Mouse (Mus musculus) heart, postnatal 25 days (tissue): ENCODE data around the gene Smpd1. TPM values are rescaled to one million over a fixed set of nuclear protein-coding genes. Genes with fewer than 3 reads are reported as not detected.

ENCODE experiments used
- DNase-seq: peaks from one replicate; pipeline ENCODE4 v3.0.0; 2022; ENCODE audit warnings: low spot score
- intact Hi-C: fragments of 180-260 bp; cut with DNase I; formaldehyde crosslinking; loops from one replicate; pipeline ENCODE4 v1.15.1; 2025
- total RNA-seq, 2 experiments: library from RNA; stranded (reverse); gene quantifications; 2 replicates each; pipeline ENCODE4 v1.2.3; 2021

Smpd1 gene
- total RNA-seq, 2 experiments from 2014 or later, result 155 to 156 TPM

DNA sequence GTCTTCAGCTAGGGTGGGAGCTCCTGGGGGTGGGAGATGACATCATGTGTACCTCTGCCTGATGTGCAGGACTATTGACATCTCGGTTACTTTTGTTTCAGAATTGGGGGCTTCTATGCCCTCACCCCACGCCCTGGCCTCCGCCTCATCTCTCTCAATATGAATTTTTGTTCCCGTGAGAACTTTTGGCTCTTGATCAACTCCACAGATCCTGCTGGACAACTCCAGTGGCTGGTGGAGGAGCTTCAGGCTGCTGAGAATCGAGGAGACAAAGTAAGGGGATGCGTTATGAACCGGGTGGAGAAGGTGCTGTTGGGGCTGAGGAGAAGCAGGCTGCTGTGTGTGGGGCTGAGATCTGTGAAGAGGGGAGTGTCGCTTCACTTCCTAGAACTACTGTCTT is 2.2 kb downstream of the Smpd1 start:
- intact Hi-C loops, result no loop called here
- DNase-seq, result no peak

DNA sequence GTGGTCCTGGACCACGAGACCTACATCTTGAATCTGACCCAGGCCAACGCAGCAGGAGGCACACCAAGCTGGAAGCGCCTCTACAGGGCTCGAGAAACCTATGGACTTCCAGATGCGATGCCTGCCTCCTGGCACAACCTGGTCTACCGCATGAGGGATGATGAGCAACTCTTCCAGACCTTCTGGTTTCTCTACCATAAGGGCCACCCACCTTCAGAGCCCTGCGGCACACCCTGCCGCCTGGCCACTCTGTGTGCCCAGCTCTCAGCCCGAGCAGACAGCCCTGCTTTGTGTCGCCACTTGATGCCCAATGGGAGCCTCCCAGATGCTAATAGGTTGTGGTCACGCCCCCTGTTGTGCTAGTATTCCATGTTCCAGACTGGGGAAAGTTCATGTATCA is 3.5 kb downstream of the Smpd1 start:
- no peak for DNase-seq
- intact Hi-C loops, result no loop called here

DNA sequence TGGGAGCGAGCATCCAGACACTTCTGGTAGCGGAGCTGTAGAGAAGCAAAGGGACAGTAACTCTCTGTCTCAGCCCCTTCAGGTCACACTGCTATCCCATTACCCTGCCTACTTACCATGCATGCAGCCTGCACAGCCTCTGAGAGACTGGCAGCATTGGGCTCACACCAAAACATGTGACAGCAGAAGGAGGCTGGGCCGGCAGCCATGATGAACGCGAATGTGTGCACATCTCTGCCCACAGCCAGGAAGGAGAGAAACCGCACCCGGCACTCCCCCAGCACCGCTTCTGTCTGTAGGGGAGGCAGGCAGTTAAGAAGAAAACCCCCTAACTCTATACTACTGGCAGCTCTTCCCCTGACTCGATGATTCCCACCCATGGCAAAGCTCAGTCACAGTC is 4.9 kb downstream of the Smpd1 start:
- no peak for DNase-seq
- intact Hi-C loops, result no loop called here

DNA sequence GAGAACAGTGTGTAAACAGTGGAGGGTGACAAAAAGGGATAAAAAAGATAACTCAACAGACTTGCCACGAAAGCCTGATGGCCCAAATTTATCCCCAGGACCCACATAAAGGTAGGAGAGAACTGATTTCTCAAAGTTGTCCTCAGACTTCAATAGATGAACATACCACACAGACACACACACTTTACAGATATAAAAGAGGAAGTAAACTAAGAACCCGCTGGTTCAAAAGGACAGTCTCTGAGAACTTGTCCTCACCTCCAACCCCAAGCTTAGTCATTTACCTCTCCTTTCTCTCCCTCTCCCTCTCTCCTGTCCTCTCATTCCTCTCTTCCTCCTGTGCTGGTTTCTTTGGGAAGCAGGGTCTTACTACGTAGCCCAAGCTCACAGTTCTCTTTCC is 8.2 kb downstream of the Smpd1 start:
- no peak for DNase-seq
- intact Hi-C loops, result no loop called here

DNA sequence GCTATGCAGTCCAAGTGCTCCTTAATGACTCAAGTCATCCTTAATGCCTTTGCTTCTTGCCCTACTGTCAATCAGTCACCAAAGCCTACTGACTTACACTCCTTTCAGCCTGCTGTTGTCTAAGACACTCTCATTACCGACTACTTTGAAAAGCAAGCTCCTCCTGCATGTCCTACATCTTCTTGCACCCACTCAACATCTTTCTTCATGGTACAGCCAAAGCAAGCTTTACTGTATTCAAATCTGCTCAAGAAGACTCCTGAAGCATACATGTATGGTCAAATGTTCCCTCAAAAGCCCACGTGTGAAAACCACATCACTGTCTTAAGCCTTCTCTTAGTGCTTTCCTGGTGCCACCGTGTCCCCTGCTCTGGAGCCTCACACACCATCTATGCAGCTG is 9.2 kb downstream of the Smpd1 start:
- DNase-seq, result no peak
- intact Hi-C loops, result no loop called here

DNA sequence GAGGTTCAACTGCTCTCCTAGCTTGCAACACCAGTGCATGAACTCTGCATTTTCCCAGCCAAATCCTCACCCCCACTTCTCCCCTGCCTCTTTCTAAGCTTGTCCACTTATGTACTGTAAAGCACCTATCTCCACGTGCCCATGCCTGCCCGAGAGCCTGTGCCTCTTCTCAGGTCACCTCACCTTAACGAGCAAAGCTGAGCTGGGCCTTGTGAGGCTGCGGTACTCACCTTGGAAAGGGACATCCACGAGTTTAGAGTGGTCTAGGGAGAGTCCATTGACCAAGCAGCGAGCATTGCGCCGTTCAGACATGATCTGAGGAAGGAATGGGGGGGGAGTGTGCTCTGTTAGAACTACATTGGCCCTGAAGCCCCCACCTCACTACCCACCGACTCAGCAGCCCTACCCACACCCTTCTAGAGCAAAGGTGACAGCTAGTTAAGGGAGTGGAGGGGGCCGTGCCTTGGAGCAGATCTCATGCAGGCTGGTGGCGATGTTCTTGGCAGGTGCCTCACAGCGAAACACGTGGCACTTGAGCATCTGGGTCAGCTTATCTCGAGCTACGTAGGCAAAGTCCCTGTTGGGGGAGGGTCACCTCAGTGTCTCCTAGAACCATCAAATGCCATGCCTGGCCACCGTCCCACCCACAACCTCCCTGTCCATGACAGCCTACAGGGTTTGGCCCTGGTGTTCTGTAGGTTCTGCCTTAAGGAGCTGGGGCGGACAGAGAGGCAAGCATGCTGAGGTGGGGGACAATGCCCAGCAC is 11.1 kb downstream of the Smpd1 start:
- DNase-seq, result no peak
- intact Hi-C loops, result no loop called here

DNA sequence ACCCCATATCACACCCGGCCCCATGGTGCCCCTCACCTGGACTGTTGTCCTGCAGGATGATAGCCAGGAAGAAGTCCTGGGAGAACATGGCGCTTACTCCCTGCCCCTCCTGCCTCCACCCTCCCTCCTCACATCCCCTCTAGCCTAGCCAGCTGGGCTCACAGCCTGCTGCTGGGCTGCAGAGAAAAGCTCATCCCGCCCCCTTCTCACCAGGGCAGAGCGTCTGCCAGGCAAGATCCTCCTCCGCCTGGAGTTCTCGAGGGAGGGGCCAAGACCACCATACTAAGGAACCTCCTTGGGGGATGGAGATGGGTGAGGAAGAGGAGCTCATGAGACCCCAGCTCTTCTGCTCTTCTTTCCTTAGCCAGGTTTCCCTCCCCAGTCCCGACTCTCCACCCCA is 14.4 kb downstream of the Smpd1 start:
- intact Hi-C loops, result no loop called here
- no peak for DNase-seq

DNA sequence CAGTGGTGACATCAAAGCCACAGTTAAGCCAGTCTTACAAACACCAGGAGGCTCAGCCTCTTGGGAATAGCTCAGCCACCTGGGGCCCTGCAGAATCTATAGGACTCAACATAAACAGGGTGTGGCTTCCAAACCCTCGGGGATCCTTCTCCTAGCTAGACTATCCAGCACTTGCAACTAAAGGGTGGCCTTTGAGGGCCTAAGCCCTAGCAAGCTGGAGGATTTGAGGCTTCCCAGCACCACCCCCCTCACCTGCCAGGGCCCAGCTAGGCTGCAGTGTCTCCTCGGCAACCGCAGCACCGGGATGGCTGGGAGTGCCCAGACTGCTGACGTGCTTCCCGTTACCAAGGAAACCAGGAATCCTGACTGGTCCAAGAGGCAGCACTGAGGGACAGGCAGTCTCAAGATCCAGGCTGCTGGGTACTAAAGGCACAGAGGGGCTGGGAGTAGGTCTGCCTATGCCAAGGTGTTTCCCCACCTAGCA is 14.9 kb downstream of the Smpd1 start:
- no peak for DNase-seq
- intact Hi-C loops, result no loop called here

DNA sequence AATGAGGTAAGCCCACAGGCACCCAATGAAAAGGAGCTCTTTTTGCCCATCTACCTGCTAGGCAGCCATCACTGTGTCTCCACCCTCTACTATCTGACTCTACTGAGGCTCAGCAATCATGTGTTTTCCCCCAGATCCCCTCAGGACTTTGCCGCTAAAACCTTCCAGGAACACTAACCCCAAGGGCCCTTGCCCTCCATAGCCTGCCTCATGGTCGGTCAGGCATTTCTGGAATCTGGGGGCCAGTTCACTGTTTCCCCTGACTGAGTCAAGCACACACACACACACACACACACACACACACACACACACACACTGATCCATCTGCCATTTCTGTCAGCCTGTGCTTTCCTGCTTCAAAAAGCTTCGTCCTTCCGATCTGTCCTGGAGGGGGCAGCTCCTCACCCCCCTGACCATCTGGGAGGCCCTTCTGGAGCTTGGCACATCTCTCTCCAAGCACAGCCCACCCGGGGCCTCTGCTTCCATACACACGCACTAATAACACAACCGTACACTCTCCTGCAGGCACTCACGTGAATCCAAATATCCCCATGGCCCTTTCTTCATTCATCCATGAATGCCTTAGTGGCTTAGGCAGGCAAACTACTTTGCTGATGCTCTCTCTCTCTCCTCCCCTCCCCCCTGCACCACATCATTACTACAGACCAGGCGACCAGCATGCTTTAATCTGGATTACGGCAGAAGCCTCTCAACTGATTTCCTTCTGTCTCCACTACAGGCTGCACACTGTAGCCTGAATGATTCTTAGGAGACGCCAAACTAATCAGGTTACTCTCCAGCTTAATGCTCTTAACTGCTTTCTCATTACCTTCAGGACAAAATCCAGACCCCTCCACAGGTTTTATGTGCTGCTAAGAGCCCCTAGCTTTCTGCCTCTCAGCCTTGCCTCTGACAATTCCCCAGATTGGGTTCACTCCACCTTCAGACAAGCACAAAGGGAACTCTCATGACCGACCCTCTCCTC is 15.6 kb downstream of the Smpd1 start:
- no peak for DNase-seq
- intact Hi-C loops, result no loop called here

DNA sequence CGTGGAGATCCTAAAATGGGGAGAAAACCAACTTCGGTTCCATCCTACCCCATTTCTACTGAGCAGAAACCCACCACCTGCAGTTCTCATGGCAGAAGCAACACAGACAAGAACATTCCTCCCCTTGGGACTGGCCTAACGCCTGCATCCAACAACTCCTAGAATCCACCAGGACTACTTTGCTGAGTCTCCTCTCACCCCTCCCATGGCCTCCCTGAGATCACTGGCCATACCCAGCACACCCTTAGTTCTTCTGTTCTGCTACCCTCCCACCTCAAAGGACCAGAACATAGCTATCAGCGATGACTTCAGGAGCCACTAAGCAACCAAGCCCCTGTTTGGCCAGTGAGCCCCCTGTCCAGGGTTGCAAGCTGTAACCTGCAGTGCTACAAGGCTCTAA is 16.6 kb downstream of the Smpd1 start:
- DNase-seq, result no peak
- intact Hi-C loops, result no loop called here

DNA sequence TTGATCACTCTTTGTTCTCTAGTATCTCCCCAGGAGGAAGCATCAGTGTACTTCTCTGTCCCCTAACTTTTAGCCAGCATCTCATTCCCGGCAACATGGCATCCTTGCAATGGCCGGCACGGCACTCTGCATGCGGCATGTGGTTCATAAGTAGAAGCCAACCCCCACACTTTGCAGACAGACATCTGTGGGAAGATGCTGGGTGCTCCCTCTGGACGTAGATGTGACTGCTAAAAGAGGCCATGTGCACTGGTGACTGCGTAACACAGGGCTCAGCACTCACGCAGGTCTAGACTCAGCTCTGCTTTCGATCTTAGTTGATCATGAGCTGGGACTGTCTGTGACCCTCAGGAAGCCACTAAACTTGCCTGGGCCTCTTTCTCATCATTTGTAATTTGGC is 18.8 kb downstream of the Smpd1 start:
- no peak for DNase-seq
- intact Hi-C loops, result no loop called here

DNA sequence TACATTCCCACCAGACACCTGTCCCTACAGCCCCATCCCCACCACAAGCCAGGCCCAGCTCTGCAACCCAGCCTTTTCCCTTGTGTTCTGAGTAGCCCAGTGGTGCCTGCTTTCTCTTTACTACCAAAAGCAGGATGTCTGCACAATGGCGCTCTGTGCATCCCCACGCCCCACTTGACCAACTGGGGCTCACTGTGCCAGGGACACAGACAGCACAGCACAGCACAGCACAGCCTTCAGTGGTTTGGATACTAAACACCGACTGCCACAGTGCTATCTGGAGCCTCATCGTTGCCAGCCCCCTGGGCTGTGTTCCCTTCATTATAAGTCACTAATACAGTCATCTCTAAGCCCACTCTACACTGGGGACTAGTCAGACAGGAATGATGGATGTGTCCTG is 20.4 kb downstream of the Smpd1 start:
- no peak for DNase-seq
- intact Hi-C loops, result no loop called here

DNA sequence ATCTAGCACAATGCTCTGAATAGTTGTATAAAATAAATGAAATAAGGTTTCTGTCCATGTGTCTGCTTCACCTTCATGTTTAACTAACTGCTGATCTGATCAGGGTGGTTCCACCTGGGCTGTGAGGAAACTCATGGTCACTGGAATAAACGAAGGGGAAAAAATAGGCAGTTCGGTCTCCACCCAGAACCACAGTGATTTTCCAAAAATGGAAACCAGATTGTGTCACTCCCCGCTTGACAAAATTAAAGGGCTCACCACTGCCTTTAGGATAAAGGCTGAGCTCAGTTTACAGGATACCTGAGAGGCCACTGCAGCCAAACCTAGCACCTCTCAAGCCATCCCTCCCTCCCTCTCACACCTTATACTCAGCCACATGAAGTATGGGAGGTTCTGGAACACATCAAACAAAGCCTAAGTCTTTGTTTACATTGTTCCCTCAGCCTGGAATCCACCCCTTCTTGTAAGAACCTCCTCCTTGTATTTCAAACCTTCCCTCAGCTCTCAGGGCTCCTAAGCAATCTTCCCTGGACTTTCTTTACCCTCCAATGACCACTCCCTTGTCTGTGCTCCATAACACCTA is 22.1 kb downstream of the Smpd1 start:
- intact Hi-C loops, result no loop called here

DNA sequence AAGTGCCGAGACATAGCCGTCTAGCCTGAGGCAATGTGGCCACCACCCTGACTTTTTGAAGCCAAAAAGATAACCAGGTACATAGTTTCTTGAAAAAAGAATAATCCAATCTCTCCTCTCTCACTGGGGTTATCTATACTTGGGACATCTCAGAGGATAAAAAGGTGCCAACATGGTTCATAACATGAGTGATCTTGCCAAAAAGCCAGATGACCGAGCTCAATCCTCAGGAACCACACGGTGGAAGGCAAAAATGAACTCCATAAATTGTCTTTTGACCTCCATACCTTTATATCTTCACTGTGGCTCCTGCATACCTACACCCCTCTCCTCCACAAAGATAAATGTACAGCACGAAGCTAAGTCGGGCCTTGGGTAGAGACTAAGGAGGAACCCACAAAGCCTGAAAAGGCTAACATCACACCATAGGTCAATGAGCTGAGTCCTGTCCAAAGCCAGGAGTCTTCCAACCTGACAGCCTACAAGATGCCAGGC is 23.3 kb downstream of the Smpd1 start:
- intact Hi-C loops, result no loop called here
- DNase-seq, result no peak

More for the DNA sequence above, 22.1 kb downstream of the Smpd1 start:
- no peak for DNase-seq

DNA sequence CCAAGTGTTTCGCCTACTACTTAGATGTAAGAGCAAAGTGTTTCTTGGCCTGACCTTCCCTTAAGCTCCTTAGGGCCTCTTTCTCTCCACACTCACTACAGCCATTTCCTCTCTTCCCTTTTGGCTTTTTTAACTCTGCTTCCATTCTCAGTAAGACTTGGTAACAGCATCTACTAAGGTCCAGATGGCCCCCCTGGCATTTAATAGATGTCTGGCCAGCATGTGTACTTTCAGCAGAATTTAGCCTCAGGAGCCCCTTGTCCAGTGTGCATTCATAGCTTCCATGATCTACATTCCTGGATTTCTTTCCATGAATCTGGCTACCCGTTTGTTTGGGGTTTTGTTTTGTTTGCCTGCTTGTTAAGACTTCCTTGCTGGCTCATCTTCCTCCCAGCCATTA is 24.3 kb downstream of the Smpd1 start:
- intact Hi-C loops, result no loop called here

DNA sequence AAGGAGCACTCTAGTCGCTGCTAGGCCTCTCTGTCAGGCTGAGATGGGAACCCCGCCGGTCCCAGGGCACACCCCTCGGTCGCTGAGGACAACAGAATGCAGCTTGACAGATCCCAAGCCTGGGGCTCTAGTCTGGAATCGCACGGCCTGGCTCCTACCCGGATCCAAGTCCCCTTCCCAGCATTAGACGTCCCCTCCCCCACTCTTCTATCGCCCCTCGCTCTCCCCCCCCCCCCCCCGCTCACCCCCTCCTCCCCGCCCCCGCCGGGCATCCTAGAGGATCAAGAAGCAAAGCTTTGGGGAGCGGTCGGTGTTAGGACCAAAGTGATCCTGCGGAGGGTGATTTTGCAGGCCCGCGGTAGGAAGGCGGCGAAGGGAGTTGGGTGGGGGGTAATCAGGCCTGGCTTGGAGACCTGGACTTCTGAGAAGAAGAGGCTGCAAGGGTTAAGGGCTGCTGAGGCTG is 26.5 kb downstream of the Smpd1 start:
- intact Hi-C loops, result loop anchor here (1.0 kb wide), 1 partner anchor 26 kb away; the partner anchor contains the start of gene Smpd1
- DNase-seq, result no peak

More for the DNA sequence above, 24.3 kb downstream of the Smpd1 start:
- no peak for DNase-seq

DNA sequence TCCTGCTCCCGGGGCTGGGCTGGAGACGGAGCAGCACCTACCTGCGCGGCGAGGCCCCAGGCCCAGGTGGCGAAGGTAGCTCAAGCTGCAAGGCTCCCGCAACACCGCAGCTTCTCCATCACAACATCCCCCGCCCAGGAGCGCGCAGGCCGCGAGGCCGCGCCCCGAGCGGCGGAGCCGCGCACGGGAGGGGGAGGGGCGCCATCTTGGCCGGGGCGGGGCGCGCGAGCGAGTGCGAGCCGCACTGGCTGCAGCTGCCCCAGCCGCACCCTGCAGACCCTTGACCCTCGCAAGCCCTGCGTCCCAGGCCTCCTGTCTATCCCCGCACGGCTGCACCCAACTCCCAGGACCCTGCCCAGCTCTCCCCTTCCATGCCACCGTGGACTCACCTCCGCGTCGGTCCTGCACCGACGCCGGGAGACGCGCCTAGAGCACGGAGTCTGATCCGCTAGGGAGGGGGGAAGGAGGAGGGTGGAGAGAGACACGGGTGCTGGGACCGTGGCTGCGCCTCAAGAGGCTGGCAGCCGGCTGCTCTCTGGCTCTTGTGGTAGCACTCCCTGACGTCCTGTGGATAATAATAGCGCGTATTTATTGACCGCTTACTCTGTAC is 27.0 kb downstream of the Smpd1 start, which contains the start of gene Apbb1:
Gene Apbb1, minus strand, starts transcription at position 560 of the 610 bp plus-strand sequence.
- intact Hi-C loops, result loop anchor here (1.0 kb wide), 1 partner anchor 27 kb away; the partner anchor contains the start of gene Smpd1

DNA sequence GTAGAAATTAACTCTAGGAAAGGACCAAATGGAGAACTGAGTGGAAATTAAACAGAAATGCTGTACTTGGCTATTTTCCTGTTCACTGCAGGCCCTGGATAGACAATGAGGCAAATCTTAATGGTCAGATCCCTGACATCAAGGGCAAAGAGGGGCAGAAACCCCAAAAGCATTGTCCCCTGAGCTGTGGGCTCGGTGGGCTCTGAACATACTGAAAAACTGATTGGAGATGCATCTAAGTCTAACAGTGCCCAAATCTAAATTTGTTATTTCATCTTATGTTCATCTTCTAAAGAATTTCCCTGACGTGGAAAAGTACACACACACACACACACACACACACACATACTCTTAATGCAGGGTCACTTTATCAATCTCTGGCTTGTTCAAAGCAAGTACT is 27.8 kb downstream of the Smpd1 start:
- intact Hi-C loops, result loop anchor here (1.0 kb wide), 1 partner anchor 28 kb away; the partner anchor contains the start of gene Smpd1

More for the DNA sequence above, 27.0 kb downstream of the Smpd1 start, which contains the start of gene Apbb1:
- DNase-seq, result peak; percentile 54

DNA sequence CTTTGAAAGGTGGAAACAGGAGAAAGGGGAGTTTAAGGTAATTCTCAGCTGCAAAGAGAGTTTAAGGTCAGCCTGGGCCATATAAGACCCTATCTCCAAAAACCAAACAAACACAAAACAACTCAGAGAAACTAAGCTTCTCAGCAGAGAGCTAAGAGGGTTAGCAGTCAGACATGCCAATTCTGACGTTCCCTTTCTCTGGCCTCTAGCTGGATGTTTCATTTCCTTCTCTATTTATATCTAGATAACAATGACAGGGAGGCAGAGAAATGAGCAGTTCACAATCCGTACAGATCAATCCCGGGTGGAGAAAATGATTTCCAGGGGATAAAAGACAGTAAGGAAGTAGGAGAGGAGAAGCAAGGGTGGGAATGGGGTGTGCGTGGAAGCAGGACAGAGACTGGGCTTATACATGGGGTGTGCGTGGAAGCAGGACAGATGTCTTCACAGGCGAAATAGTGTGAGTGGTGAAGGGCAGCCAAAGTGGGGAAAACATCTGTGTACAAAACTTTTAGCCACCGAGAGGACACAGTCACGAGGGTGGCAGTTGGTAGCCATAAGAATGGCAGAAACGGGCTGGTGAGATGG is 34.3 kb downstream of the Smpd1 start:
- intact Hi-C loops, result no loop called here
- DNase-seq, result no peak

More for the DNA sequence above, 27.8 kb downstream of the Smpd1 start:
- no peak for DNase-seq
